Mouse (Mus musculus) myocyte (in vitro differentiated cells): ENCODE measurements around the gene 1700001J03Rik.
"Not testable (repeated sequence)": the region's sequence is repeated elsewhere in the genome, so short reads cannot be mapped to it uniquely, and the experiment has no call there.

Experiments used
- CEBPB ChIP-seq: IDR thresholded peaks from 2 replicates; pipeline ENCODE4 v1.6.1; 2011; ENCODE audit warnings: mild to moderate bottlenecking, moderate library complexity; ENCODE audit not compliant: poor library complexity, insufficient read depth, severe bottlenecking
- E2F4 ChIP-seq: IDR thresholded peaks from one replicate; pipeline ENCODE4 v1.6.1; 2011; ENCODE audit warnings: mild to moderate bottlenecking, control low read depth, moderate library complexity; ENCODE audit not compliant: insufficient read depth
- MAX ChIP-seq: IDR thresholded peaks from one replicate; pipeline ENCODE4 v1.6.1; 2011; ENCODE audit warnings: low read depth, mild to moderate bottlenecking, control low read depth
- POLR2A ChIP-seq: IDR thresholded peaks from one replicate; pipeline ENCODE4 v1.6.1; 2011; ENCODE audit warnings: low read depth, mild to moderate bottlenecking, control low read depth, moderate library complexity; ENCODE audit not compliant: insufficient read length
- POLR2AphosphoS2 ChIP-seq: IDR thresholded peaks from one replicate; pipeline ENCODE4 v1.6.1; 2011; ENCODE audit warnings: low read depth, control low read depth; ENCODE audit not compliant: insufficient read length
- REST ChIP-seq: IDR thresholded peaks from one replicate; pipeline ENCODE4 v1.6.1; 2011; ENCODE audit warnings: mild to moderate bottlenecking, control low read depth, moderate library complexity; ENCODE audit not compliant: insufficient read depth, insufficient read length
- SRF ChIP-seq: IDR thresholded peaks from one replicate; pipeline ENCODE4 v1.6.1; 2011; ENCODE audit warnings: low read depth; ENCODE audit not compliant: control insufficient read depth, insufficient read length
- TCF12 ChIP-seq: IDR thresholded peaks from one replicate; pipeline ENCODE4 v1.6.1; 2011; ENCODE audit warnings: mild to moderate bottlenecking, control low read depth; ENCODE audit not compliant: poor library complexity, insufficient read depth, severe bottlenecking
- TCF3 ChIP-seq: IDR thresholded peaks from one replicate; pipeline ENCODE4 v1.6.1; 2011; ENCODE audit warnings: low read depth, control low read depth; ENCODE audit not compliant: insufficient read length
- USF1 ChIP-seq: IDR thresholded peaks from one replicate; pipeline ENCODE4 v1.6.1; 2011; ENCODE audit warnings: low read depth, mild to moderate bottlenecking, control low read depth, moderate library complexity

DNA sequence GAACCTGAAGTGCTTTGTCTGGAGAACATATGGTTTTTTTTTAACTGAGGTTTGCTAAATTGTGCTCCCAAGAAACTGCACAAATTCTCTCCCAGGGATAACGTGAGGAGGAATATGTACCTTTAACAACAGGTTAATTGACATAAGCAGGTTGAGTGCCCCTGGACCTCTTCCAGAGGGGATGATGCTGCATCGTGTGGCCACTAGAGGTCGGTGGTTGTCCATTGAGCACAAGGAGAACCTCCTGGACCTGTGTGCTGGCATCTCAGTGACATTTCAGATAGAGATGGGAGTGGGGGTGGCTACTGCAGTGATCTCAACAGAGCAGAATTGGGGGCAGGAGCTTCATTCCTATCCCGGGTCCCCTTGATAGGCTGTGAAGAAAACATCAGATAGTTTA, 12.4 kb downstream of the 1700001J03Rik start:
- not testable (repeated sequence) for TF ChIP-seq CEBPB, POLR2A, TCF12, USF1, TCF3, E2F4, MAX, POLR2AphosphoS2, REST, SRF
